Mouse (Mus musculus) testis, adult 2 months (tissue): ENCODE measurements at regions not wholly inside any gene's neighbourhood (a gene's known extent, or its start where the extent isn't known, plus 50 kb on each side); places are given as distances from the start of the nearest gene placed in this dataset.

Experiments
- H3K27ac ChIP-seq: fragments of 200-500 bp; 2 replicates; pipeline ENCODE4 v1.5.1; 2012; ENCODE audit warnings: low read depth, low read length; ENCODE audit not compliant: control insufficient read depth, insufficient read depth
- H3K27me3 ChIP-seq: fragments of 200-500 bp; 2 replicates; pipeline ENCODE4 v1.6.1; 2012; ENCODE audit warnings: mild to moderate bottlenecking, low read length, moderate library complexity; ENCODE audit not compliant: control insufficient read depth, insufficient read depth
- H3K36me3 ChIP-seq: fragments of 200-500 bp; 2 replicates; pipeline ENCODE4 v1.6.1; 2012; ENCODE audit warnings: mild to moderate bottlenecking, low read length; ENCODE audit not compliant: control insufficient read depth, insufficient read depth
- H3K4me1 ChIP-seq: fragments of 200-500 bp; 2 replicates; pipeline ENCODE4 v1.6.1; 2012; ENCODE audit warnings: low read length; ENCODE audit not compliant: control insufficient read depth, insufficient read depth
- H3K4me3 ChIP-seq: fragments of 200-500 bp; 2 replicates; pipeline ENCODE4 v1.5.1; 2012; ENCODE audit warnings: low read depth, mild to moderate bottlenecking, low read length, moderate library complexity, mixed read lengths; ENCODE audit not compliant: control insufficient read depth
- CTCF ChIP-seq: fragments of 200-500 bp; IDR thresholded peaks from 2 replicates; pipeline ENCODE4 v1.5.1; 2012; ENCODE audit warnings: low read depth, mild to moderate bottlenecking, inconsistent platforms, low read length, moderate library complexity; ENCODE audit not compliant: control insufficient read depth, insufficient read depth, insufficient replicate concordance
- POLR2A ChIP-seq: fragments of 200-500 bp; IDR thresholded peaks from 2 replicates; pipeline ENCODE4 v1.6.1; 2012; ENCODE audit warnings: low read depth, mild to moderate bottlenecking, inconsistent platforms, low read length, moderate library complexity; ENCODE audit not compliant: control insufficient read depth

GRCm38 (mm10) chr11:63456356-63456755, 327.6 kb downstream of the Pmp22 start:
- TF ChIP-seq POLR2A (no peak), CTCF (no peak)
- Histone ChIP-seq H3K27ac (no peak overlapping the region), H3K36me3 (no peaks in the 10 kb centered on the region), H3K4me3 (no peak overlapping the region), H3K27me3 (no peaks in the 10 kb centered on the region), H3K4me1 (peaks cover 8% of the 10 kb centered on the region)

- Histone ChIP-seq H3K36me3 (no peaks in the 10 kb centered on the region), H3K27me3 (no peaks in the 10 kb centered on the region), H3K4me1 (peaks cover 8% of the 10 kb centered on the region), H3K27ac (no peak overlapping the region), H3K4me3 (no peak overlapping the region)
- TF ChIP-seq CTCF (no peak), POLR2A (no peak)
Observed at GRCm38 (mm10) chr11:63457250-63457649, 328.5 kb downstream of the Pmp22 start.

- H3K27ac ChIP-seq: no peak overlapping the region
- no peak overlapping the region for H3K4me3 ChIP-seq
- H3K36me3 ChIP-seq: no peaks in the 10 kb centered on the region
- peaks cover 3% of the 10 kb centered on the region; the same call in 1 of the 2 replicates for H3K4me1 ChIP-seq
- TF ChIP-seq CTCF (no peak), POLR2A (no peak)
- no peaks in the 10 kb centered on the region for H3K27me3 ChIP-seq
Observed at GRCm38 (mm10) chr11:63460146-63460545, 331.4 kb downstream of the Pmp22 start.

- Histone ChIP-seq H3K27ac (no peak overlapping the region), H3K4me3 (no peak overlapping the region)
Observed at GRCm38 (mm10) chr11:63463797-63464331, 335.1 kb downstream of the Pmp22 start.

GRCm38 (mm10) chr11:63465941-63466340, 337.2 kb downstream of the Pmp22 start:
- no peak for TF ChIP-seq CTCF
- no peak for TF ChIP-seq POLR2A
- Histone ChIP-seq H3K27me3 (no peaks in the 10 kb centered on the region), H3K27ac (no peak overlapping the region)

More at GRCm38 (mm10) chr11:63463797-63464331, 335.1 kb downstream of the Pmp22 start:
- Histone ChIP-seq H3K27me3 (no peaks in the 10 kb centered on the region), H3K36me3 (no peaks in the 10 kb centered on the region), H3K4me1 (no peaks in the 10 kb centered on the region)
- TF ChIP-seq CTCF (no peak), POLR2A (no peak)

GRCm38 (mm10) chr11:63466541-63466940, 337.8 kb downstream of the Pmp22 start:
- no peaks in the 10 kb centered on the region for H3K36me3 ChIP-seq
- H3K27me3 ChIP-seq: no peaks in the 10 kb centered on the region
- H3K4me3 ChIP-seq: no peak overlapping the region
- TF ChIP-seq CTCF: no peak
- no peak for TF ChIP-seq POLR2A
- H3K27ac ChIP-seq: no peak overlapping the region
- no peaks in the 10 kb centered on the region for H3K4me1 ChIP-seq

More at GRCm38 (mm10) chr11:63465941-63466340, 337.2 kb downstream of the Pmp22 start:
- Histone ChIP-seq H3K4me3 (no peak overlapping the region), H3K4me1 (no peaks in the 10 kb centered on the region), H3K36me3 (no peaks in the 10 kb centered on the region)

GRCm38 (mm10) chr11:63474831-63475230, 346.0 kb downstream of the Pmp22 start:
- no peak overlapping the region for H3K4me3 ChIP-seq
- H3K36me3 ChIP-seq: no peaks in the 10 kb centered on the region
- H3K27me3 ChIP-seq: no peaks in the 10 kb centered on the region
- TF ChIP-seq POLR2A: no peak
- H3K4me1 ChIP-seq: no peaks in the 10 kb centered on the region
- H3K27ac ChIP-seq: no peak overlapping the region

GRCm38 (mm10) chr11:63481676-63482310, 353.0 kb downstream of the Pmp22 start:
- no peaks in the 10 kb centered on the region for H3K27me3 ChIP-seq
- TF ChIP-seq POLR2A: no peak
- TF ChIP-seq CTCF: no peak
- H3K4me1 ChIP-seq: peaks cover 10% of the 10 kb centered on the region
- no peaks in the 10 kb centered on the region for H3K36me3 ChIP-seq
- peak overlapping the region; percentile 62 for H3K27ac ChIP-seq
- no peak overlapping the region for H3K4me3 ChIP-seq
